Mouse (Mus musculus): ENCODE measurements around the gene Gmds.

- no peak for TF ChIP-seq POLR2A (IDR thresholded peaks at IDR 0.05; ENCODE audit: insufficient read depth, low read length)
- no peak for TF ChIP-seq CTCF (IDR thresholded peaks at IDR 0.05; ENCODE audit: low read depth, low read length)
These were observed 180.3 kb downstream of the Gmds start for GRCm38 (mm10) chr13:32158240-32158639.

Measured in ES-Bruce4 (cell line).